Mouse (Mus musculus) liver, embryonic 16.5 days (tissue): ENCODE results near the gene Klf14. TPM values are rescaled to one million over a fixed set of nuclear protein-coding genes. Genes with fewer than 3 reads are reported as not detected.

ENCODE experiments used
- ATAC-seq: fragments of 200-750 bp; cut with Nextera tagmentation; 2 replicates; pipeline ENCODE4 v1.8.0; 2017; ENCODE audit warnings: low read depth, mild to moderate bottlenecking, moderate number of reproducible peaks, moderate library complexity
- H3K27ac ChIP-seq: fragments of 300-500 bp; sonication (generic); 2 replicates; pipeline ENCODE4 v1.5.1; 2014; ENCODE audit warnings: mild to moderate bottlenecking, low read length
- H3K27me3 ChIP-seq: fragments of 300-500 bp; sonication (generic); 2 replicates; pipeline ENCODE4 v1.6.1; 2014; ENCODE audit warnings: low read depth, low read length, mixed read lengths; ENCODE audit not compliant: control insufficient read depth, insufficient read depth
- H3K36me3 ChIP-seq: fragments of 300-500 bp; sonication (generic); 2 replicates; pipeline ENCODE4 v1.6.1; 2014; ENCODE audit warnings: mild to moderate bottlenecking; ENCODE audit not compliant: control insufficient read depth, insufficient read depth
- H3K4me1 ChIP-seq: fragments of 300-500 bp; sonication (generic); 2 replicates; pipeline ENCODE4 v1.6.1; 2014; ENCODE audit warnings: low read depth, low read length, mixed read lengths; ENCODE audit not compliant: control insufficient read depth
- H3K4me2 ChIP-seq: fragments of 300-500 bp; sonication (generic); 2 replicates; pipeline ENCODE4 v1.6.1; 2014; ENCODE audit warnings: low read depth, low read length, mixed read lengths
- H3K4me3 ChIP-seq: fragments of 300-500 bp; sonication (generic); 2 replicates; pipeline ENCODE4 v1.5.1; 2014; ENCODE audit warnings: low read depth, mild to moderate bottlenecking, low read length
- H3K9ac ChIP-seq: fragments of 300-500 bp; sonication (generic); 2 replicates; pipeline ENCODE4 v1.6.1; 2014; ENCODE audit warnings: low read depth, low read length
- H3K9me3 ChIP-seq: fragments of 300-500 bp; sonication (generic); replicated peaks from 2 replicates; pipeline ENCODE4 v1.6.1; 2016; ENCODE audit warnings: low read length; ENCODE audit not compliant: control insufficient read depth
- WGBS: fragments of 180-500 bp; shearing (Covaris S2); extraction: QIAGEN DNeasy Blood & Tissue Kit; methylation state at CpG from one replicate; pipeline ENCODE4 v1.1.7; 2014; ENCODE audit not compliant: insufficient replicate concordance; 5-methylcytosine and 5-hydroxymethylcytosine counted together
- polyA plus RNA-seq: library from polyadenylated mRNA; unstranded; fragments of >200 nt; fragmentation: Nextera tagmentation; extraction: Ambion mirVana; gene quantifications from 2 replicates; pipeline ENCODE4 v1.2.1, GENCODE M21; 2015

The Klf14 gene
- polyA plus RNA-seq, 1 experiment from 2014 or later = 0.38 TPM

DNA sequence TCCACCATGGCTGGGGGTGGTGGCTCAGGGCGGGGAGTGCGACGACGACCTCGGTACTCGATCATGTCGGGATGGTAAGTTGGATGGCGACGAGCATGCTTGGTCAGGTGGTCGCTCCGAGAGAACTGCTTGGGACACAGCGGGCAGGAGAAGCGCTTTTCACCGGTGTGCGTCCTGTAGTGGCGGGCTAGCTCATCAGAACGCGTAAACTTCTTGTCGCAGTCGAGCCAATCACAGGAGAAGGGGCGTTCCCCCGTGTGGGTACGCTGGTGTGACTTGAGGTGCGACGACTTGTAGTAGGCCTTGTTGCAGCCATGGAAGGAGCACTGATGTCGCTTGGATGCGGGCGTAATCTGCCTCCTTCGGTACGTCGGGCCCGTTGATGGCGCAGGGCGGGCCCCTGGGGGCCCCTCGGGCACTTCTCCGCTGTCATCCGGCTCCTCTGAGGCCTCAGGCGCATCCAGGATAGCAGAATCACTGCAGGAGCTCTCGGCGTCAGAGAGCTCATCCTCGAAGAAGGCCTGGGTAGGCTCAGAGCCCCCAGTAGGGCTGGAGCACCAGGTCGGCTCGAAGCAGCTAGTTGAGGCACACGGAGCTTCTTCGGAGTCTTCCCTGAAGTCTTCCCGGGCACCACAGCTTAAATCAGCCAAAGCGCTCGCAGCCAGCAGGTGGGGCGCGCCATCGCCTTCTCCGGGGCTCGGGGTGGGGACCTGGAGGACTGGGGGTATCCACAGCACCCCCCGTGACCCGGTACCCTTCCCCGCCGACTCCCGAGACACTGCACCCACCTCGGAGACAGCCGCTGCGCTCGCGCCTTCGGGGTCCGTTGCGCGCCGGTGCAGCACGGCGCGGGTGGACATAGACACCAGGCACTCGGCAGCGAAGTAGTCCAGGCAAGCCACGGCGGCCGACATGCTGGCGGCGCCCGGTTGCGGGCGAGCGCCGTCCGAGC, 818 bp downstream of the Klf14 start:
- no peak for ATAC-seq
- 7% methylated on average over 84 of the region's 84 CpGs for WGBS
- H3K27me3 ChIP-seq = peaks cover 45% of the 10 kb centered on the region

DNA sequence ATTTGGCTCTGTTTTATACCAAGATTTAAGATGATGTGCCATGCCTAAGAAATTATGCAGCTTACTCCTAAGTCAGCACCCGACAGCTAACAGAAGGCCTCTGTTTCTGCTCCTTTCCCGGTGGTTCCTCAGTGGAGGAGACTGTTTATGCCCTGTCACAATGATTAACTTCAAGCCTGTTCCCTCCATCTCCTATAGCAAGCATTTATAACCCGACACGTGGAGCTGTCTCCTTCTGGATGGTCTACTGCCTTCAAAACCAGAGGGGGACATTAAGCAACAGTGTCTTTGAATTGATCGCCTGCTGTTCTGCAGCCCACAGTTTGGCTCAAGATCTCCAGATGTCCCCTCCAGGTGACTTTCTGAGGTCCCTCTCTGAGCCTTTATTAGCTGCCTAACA, 19.6 kb downstream of the Klf14 start:
- no peak for ATAC-seq
- 54% methylated on average over 5 of the region's 5 CpGs for WGBS
- Histone ChIP-seq H3K4me3 (no peak overlapping the region), H3K9me3 (no peaks in the 10 kb centered on the region), H3K4me2 (no peak overlapping the region), H3K36me3 (no peaks in the 10 kb centered on the region), H3K27me3 (no peaks in the 10 kb centered on the region), H3K27ac (no peak overlapping the region), H3K4me1 (no peaks in the 10 kb centered on the region), H3K9ac (no peak overlapping the region)

More for the DNA sequence above, 818 bp downstream of the Klf14 start:
- Histone ChIP-seq H3K9me3 (peaks cover 5% of the 10 kb centered on the region), H3K9ac (no peak overlapping the region), H3K4me2 (peak overlapping the region; percentile 60), H3K4me1 (no peaks in the 10 kb centered on the region), H3K36me3 (no peaks in the 10 kb centered on the region), H3K27ac (no peak overlapping the region), H3K4me3 (peak overlapping the region; percentile 55)

DNA sequence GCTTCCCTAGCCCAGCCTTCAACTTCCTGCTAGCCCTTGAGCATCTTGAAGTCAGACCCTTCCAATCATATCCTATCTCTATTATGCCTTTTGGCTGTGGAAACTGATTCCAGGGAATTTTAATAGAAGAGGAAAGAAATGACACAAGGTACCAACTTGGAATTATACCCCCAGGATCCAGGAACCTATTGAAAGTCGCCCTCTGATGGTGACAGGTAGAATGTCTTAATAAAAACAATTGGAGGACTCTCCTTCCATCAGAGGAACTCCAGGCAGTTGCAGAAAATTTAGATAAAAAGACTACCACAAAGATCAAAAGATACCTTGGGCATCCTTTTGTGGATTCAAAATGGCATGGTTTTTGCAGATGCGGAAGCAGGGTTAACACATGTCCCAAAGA, 36.1 kb downstream of the Klf14 start:
- H3K27ac ChIP-seq = no peak overlapping the region
- H3K4me2 ChIP-seq = no peak overlapping the region
- H3K4me1 ChIP-seq = no peaks in the 10 kb centered on the region
- H3K9ac ChIP-seq = no peak overlapping the region
- H3K27me3 ChIP-seq = peaks cover 2% of the 10 kb centered on the region; the same call in 1 of the 2 replicates
- H3K4me3 ChIP-seq = no peak overlapping the region
- no peak for ATAC-seq
- no peaks in the 10 kb centered on the region for H3K9me3 ChIP-seq
- 39% methylated on average over 2 of the region's 2 CpGs for WGBS
- H3K36me3 ChIP-seq = no peaks in the 10 kb centered on the region

DNA sequence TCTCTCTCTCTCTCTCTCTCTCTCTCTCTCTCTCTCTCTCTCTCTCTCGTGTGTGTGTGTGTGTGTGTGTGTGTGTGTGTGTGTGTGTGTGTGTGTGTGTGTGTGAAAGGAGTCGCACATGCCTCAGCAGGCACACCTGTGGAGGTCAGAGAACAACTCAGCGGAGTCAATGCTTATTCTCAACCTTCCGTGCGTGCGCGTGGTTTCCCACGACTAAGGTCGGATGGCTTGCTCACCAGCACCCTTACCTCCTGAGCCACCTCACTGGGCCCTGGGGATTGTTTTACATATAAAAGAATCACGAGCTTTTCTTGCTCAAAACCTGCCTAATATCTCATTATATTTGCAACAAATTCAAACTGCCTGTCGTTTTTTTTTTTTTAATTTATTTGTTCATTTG, 37.1 kb downstream of the Klf14 start:
- no peak for ATAC-seq
- H3K4me2 ChIP-seq = no peak overlapping the region

DNA sequence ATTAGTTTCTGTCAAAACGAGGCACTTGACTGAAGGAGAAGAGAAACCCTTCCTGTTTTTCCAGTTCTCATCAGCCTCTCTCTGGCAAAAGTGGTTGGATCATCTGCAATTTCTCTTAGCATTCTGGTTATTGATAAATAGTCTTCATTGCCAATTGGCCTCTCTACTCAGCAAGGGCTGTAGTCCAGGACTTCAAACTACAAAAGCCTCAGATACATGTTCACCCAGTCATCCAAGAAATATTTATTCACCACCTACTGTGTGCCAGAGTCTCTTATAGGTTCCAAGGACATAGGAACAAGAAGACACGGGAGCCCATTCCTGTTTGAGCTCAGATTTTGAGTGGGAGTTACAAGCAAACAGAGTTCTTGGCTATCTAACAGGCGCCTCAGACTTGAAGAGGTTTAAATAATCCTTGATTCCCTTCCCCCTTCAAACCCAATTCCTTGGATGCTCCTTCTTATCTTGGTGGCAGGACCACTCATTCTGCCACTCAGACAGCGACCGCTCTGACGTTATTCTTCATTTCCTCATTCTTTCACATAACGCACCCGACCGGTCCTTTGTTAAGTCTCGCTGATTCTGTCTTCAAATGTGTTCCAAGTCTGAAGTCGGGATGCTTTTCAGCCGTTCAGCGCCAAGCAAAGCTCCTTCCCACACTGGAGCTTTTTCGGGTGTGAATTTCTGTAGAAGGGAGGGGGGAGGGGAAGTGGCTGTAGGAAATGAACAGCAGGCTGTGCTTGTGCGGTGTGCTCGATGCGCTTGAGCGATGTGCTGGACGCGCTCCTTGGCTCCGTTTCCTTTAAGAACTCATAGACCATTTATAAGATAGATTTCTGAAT, 37.8 kb downstream of the Klf14 start:
- H3K9me3 ChIP-seq = no peaks in the 10 kb centered on the region
- H3K4me3 ChIP-seq = no peak overlapping the region
- WGBS = 44% methylated on average over 21 of the region's 21 CpGs
- no peak for ATAC-seq
- no peaks in the 10 kb centered on the region for H3K4me1 ChIP-seq
- no peak overlapping the region for H3K9ac ChIP-seq
- no peak overlapping the region for H3K27ac ChIP-seq
- no peak overlapping the region for H3K4me2 ChIP-seq
- H3K27me3 ChIP-seq = peaks cover 2% of the 10 kb centered on the region; the same call in 1 of the 2 replicates
- H3K36me3 ChIP-seq = no peaks in the 10 kb centered on the region

More for the DNA sequence above, 37.1 kb downstream of the Klf14 start:
- 65% methylated on average over 10 of the region's 11 CpGs for WGBS
- H3K36me3 ChIP-seq = no peaks in the 10 kb centered on the region
- peaks cover 2% of the 10 kb centered on the region; the same call in 1 of the 2 replicates for H3K27me3 ChIP-seq
- no peaks in the 10 kb centered on the region for H3K4me1 ChIP-seq
- H3K4me3 ChIP-seq = no peak overlapping the region
- no peaks in the 10 kb centered on the region for H3K9me3 ChIP-seq
- no peak overlapping the region for H3K27ac ChIP-seq
- no peak overlapping the region for H3K9ac ChIP-seq

DNA sequence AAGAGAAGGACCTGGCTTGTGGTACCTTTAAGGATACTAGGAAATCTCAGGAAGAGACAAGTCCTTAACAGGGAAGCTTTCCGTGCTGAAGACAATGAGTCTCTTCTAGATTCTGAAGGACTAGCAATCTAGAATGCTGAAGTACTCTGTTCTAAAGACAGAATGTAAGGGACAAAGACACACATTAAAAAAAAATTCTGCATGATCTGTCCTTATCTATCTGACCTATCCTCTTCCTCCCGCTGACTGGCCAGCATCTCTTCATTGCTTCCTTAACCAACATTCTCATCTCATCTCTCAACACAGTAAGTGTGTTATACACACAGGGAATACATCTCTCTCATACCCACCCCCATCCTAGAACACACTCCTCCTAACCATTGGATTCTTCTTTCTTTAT, 43.4 kb downstream of the Klf14 start, which contains the start of gene Tsga13:
Tsga13 (minus strand) TSS at position 101 of the 400 bp plus-strand sequence.
- no peak for ATAC-seq
- Histone ChIP-seq H3K27me3 (no peaks in the 10 kb centered on the region), H3K4me1 (no peaks in the 10 kb centered on the region), H3K4me3 (no peak within 1 kb of the TSS), H3K4me2 (no peak within 1 kb of the TSS), H3K36me3 (no peaks in the 10 kb centered on the region), H3K9me3 (no peaks in the 10 kb centered on the region), H3K27ac (no peak within 1 kb of the TSS), H3K9ac (no peak within 1 kb of the TSS)
- WGBS = 79% methylated on average over 2 of the region's 2 CpGs

DNA sequence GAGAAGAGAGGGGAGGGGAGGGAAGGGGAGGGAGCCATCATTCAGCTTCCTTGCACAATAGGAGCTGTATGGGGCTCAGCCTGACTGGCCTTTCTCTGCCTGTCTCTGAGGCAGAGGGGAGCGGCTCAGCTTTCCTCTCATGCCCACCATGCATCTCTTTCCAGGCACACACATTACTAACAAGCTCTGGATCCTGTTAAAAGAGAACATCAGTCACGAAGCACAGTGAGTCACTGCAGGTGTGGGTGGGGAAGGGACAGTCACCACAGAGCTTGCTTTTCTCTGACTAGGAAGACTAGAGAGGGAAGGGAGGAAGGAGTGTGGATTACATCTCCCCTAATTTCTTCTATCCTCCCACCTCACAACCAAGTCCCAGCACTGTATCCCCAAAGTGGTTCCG, 50.9 kb downstream of the Klf14 start:
- no peak overlapping the region for H3K27ac ChIP-seq
- no peak for ATAC-seq
- H3K27me3 ChIP-seq = no peaks in the 10 kb centered on the region
- no peaks in the 10 kb centered on the region for H3K9me3 ChIP-seq
- no peaks in the 10 kb centered on the region for H3K36me3 ChIP-seq
- H3K4me3 ChIP-seq = no peak overlapping the region
- H3K4me2 ChIP-seq = no peak overlapping the region
- WGBS = 29% methylated on average over 3 of the region's 3 CpGs
- no peak overlapping the region for H3K9ac ChIP-seq
- no peaks in the 10 kb centered on the region for H3K4me1 ChIP-seq
